Mouse (Mus musculus) CH12.LX (cell line): Measurements from ENCODE around the gene Pak3. TPM values are rescaled to one million over a fixed set of nuclear protein-coding genes. Genes with fewer than 3 reads are reported as not detected.

Experiments
- DNase-seq: peaks from one replicate; pipeline ENCODE4 v3.0.0-alpha.2; 2013; ENCODE audit errors: extremely low read depth
- H3K27ac ChIP-seq: 2 replicates; pipeline ENCODE4 v1.5.1; 2012; ENCODE audit warnings: low read depth, mild to moderate bottlenecking, control low read depth, moderate library complexity; ENCODE audit not compliant: insufficient read depth
- H3K27me3 ChIP-seq: replicated peaks from 2 replicates; pipeline ENCODE3; 2012; ENCODE audit warnings: inconsistent platforms
- H3K36me3 ChIP-seq, 2 experiments: replicated peaks in 1 of 2; 2 replicates each; pipeline versions ENCODE3 to v1.6.1; 2012; ENCODE audit warnings: inconsistent platforms in 1 of 2, low read length in 1 of 2, mild to moderate bottlenecking in 1 of 2, mixed read lengths in 1 of 2, moderate library complexity in 1 of 2; ENCODE audit not compliant: control insufficient read depth in 1 of 2, insufficient read depth in 1 of 2
- H3K4me1 ChIP-seq, 2 experiments: 2 replicates each; pipeline ENCODE4 v1.6.1; 2012; ENCODE audit warnings: inconsistent platforms in 1 of 2, moderate library complexity in 1 of 2; ENCODE audit not compliant: insufficient read depth in 2 of 2, control insufficient read depth in 1 of 2
- H3K4me2 ChIP-seq: 2 replicates; pipeline ENCODE4 v1.6.1; 2012; ENCODE audit warnings: low read depth, mild to moderate bottlenecking, control low read depth; ENCODE audit not compliant: poor library complexity, insufficient read depth, severe bottlenecking
- H3K4me3 ChIP-seq, 3 experiments: fragments of 150-350 bp in 1 of 3; sonication (generic) in 1 of 3; replicated peaks in 1 of 3; 2 replicates each; pipeline versions ENCODE3 to v1.5.1; 2011 to 2012; ENCODE audit warnings: low read depth in 2 of 3, low read length in 2 of 3, mild to moderate bottlenecking in 2 of 3, moderate library complexity in 2 of 3, control low read depth in 1 of 3, improper control_type of control experiment in 1 of 3, inconsistent platforms in 1 of 3, mixed read lengths in 1 of 3; ENCODE audit not compliant: poor library complexity in 1 of 3
- H3K79me2 ChIP-seq: replicated peaks from 2 replicates; pipeline ENCODE4 v1.6.1; 2012; ENCODE audit warnings: mild to moderate bottlenecking, moderate library complexity; ENCODE audit not compliant: control insufficient read depth, poor library complexity, insufficient read depth, severe bottlenecking; ENCODE audit errors: extremely low read depth
- H3K9ac ChIP-seq: 2 replicates; pipeline ENCODE4 v1.6.1; 2012; ENCODE audit warnings: low read depth, mild to moderate bottlenecking, control low read depth, moderate library complexity; ENCODE audit not compliant: insufficient read depth
- H3K9me3 ChIP-seq: replicated peaks from 2 replicates; pipeline ENCODE3; 2012; ENCODE audit warnings: low read length, inconsistent platforms, mixed read lengths
- CHD1 ChIP-seq: IDR thresholded peaks from 2 replicates; pipeline ENCODE4 v1.6.1; 2012; ENCODE audit warnings: low read depth, low read length, improper control_type of control experiment, inconsistent platforms
- CHD2 ChIP-seq: IDR thresholded peaks from 2 replicates; pipeline ENCODE4 v1.6.1; 2011; ENCODE audit warnings: low read length, improper control_type of control experiment
- CTCF ChIP-seq, 2 experiments: IDR thresholded peaks in 1 of 2; conservative IDR thresholded peaks in 1 of 2; 2 replicates each; pipeline ENCODE4 v1.5.1; 2011 to 2012; ENCODE audit warnings: low read depth in 2 of 2, low read length in 2 of 2, improper control_type of control experiment in 1 of 2, inconsistent platforms in 1 of 2, mild to moderate bottlenecking in 1 of 2, moderate library complexity in 1 of 2
- E2F4 ChIP-seq: IDR thresholded peaks from 2 replicates; pipeline ENCODE4 v1.6.1; 2011; ENCODE audit warnings: low read depth, low read length, improper control_type of control experiment; ENCODE audit not compliant: insufficient replicate concordance
- ELF1 ChIP-seq: IDR thresholded peaks from 2 replicates; pipeline ENCODE4 v1.6.1; 2014; ENCODE audit warnings: low read depth, mild to moderate bottlenecking, inconsistent platforms, low read length, improper control_type of control experiment
- GABPA ChIP-seq: IDR thresholded peaks from 2 replicates; pipeline ENCODE4 v1.6.1; 2012; ENCODE audit warnings: low read depth, low read length, improper control_type of control experiment, inconsistent platforms; ENCODE audit not compliant: insufficient replicate concordance
- HCFC1 ChIP-seq: IDR thresholded peaks from 2 replicates; pipeline ENCODE4 v1.6.1; 2012; ENCODE audit warnings: low read depth, mild to moderate bottlenecking, inconsistent platforms, low read length, improper control_type of control experiment
- JUN ChIP-seq: IDR thresholded peaks from 2 replicates; pipeline ENCODE4 v1.6.1; 2011; ENCODE audit warnings: low read depth, mild to moderate bottlenecking, low read length, improper control_type of control experiment, moderate library complexity; ENCODE audit not compliant: insufficient read depth
- KAT2A ChIP-seq: IDR thresholded peaks from 2 replicates; pipeline ENCODE4 v1.6.1; 2012; ENCODE audit warnings: low read length, improper control_type of control experiment, inconsistent platforms; ENCODE audit not compliant: insufficient replicate concordance
- MAFK ChIP-seq: IDR thresholded peaks from 2 replicates; pipeline ENCODE4 v1.6.1; 2011; ENCODE audit warnings: low read length, improper control_type of control experiment; ENCODE audit not compliant: insufficient replicate concordance
- MAX ChIP-seq: IDR thresholded peaks from 2 replicates; pipeline ENCODE4 v1.6.1; 2011; ENCODE audit warnings: low read length, improper control_type of control experiment
- MAZ ChIP-seq: IDR thresholded peaks from 2 replicates; pipeline ENCODE4 v1.6.1; 2012; ENCODE audit warnings: low read depth, mild to moderate bottlenecking, inconsistent platforms, low read length, improper control_type of control experiment, moderate library complexity
- MXI1 ChIP-seq: IDR thresholded peaks from 2 replicates; pipeline ENCODE4 v1.6.1; 2011; ENCODE audit warnings: mild to moderate bottlenecking, low read depth, low read length, improper control_type of control experiment
- MYC ChIP-seq: IDR thresholded peaks from 2 replicates; pipeline ENCODE4 v1.6.1; 2011; ENCODE audit warnings: low read depth, mild to moderate bottlenecking, improper control_type of control experiment, low read length
- NELFE ChIP-seq: IDR thresholded peaks from 2 replicates; pipeline ENCODE4 v1.6.1; 2011; ENCODE audit warnings: low read depth, low read length, improper control_type of control experiment
- NRF1 ChIP-seq: IDR thresholded peaks from 2 replicates; pipeline ENCODE4 v1.6.1; 2014; ENCODE audit warnings: low read depth, mild to moderate bottlenecking, inconsistent platforms, low read length, improper control_type of control experiment, moderate library complexity
- PAX5 ChIP-seq: IDR thresholded peaks from 2 replicates; pipeline ENCODE4 v1.6.1; 2012; ENCODE audit warnings: low read length, inconsistent platforms, mixed read lengths
- POLR2A ChIP-seq: IDR thresholded peaks from 2 replicates; pipeline ENCODE4 v1.6.1; 2011; ENCODE audit warnings: low read depth, mild to moderate bottlenecking, improper control_type of control experiment, low read length
- POLR2AphosphoS2 ChIP-seq: IDR thresholded peaks from 2 replicates; pipeline ENCODE4 v1.6.1; 2011; ENCODE audit warnings: low read depth, low read length, improper control_type of control experiment
- RAD21 ChIP-seq: IDR thresholded peaks from 2 replicates; pipeline ENCODE4 v1.6.1; 2011; ENCODE audit warnings: low read depth, mild to moderate bottlenecking, low read length, improper control_type of control experiment, moderate library complexity
- SIN3A ChIP-seq: IDR thresholded peaks from 2 replicates; pipeline ENCODE4 v1.6.1; 2012; ENCODE audit warnings: low read length, improper control_type of control experiment, inconsistent platforms
- SMC3 ChIP-seq: IDR thresholded peaks from 2 replicates; pipeline ENCODE4 v1.6.1; 2011; ENCODE audit warnings: low read depth, low read length, improper control_type of control experiment
- TCF12 ChIP-seq: IDR thresholded peaks from 2 replicates; pipeline ENCODE4 v1.6.1; 2014; ENCODE audit warnings: low read depth, mild to moderate bottlenecking, inconsistent platforms, low read length, improper control_type of control experiment
- ZC3H11A ChIP-seq: IDR thresholded peaks from 2 replicates; pipeline ENCODE4 v1.6.1; 2012; ENCODE audit warnings: low read depth, mild to moderate bottlenecking, inconsistent platforms, low read length, improper control_type of control experiment
- ZKSCAN1 ChIP-seq: IDR thresholded peaks from 2 replicates; pipeline ENCODE4 v1.6.1; 2012; ENCODE audit warnings: low read depth, inconsistent platforms, low read length, improper control_type of control experiment, borderline replicate concordance
- ZNF384 ChIP-seq: IDR thresholded peaks from 2 replicates; pipeline ENCODE4 v1.6.1; 2012; ENCODE audit warnings: low read depth, low read length, improper control_type of control experiment, inconsistent platforms
- dilution Hi-C: fragments of 300-500 bp; cut with MboI; formaldehyde crosslinking; loops from 2 replicates; pipeline ENCODE4 v1.14.3; 2020; ENCODE audit warnings: low sequenced_read_pairs; ENCODE audit not compliant: extremely low pct_unique_long_range_greater_than_20kb, extremely low pct_ligation_motif_present
- in situ Hi-C: fragments of 300-500 bp; cut with MboI; formaldehyde crosslinking; loops from 3 replicates; pipeline ENCODE4 v1.14.3; 2019; ENCODE audit warnings: low sequenced_read_pairs, low pct_ligation_motif_present, low pct_unique_long_range_greater_than_20kb, mixed read lengths
- polyA plus RNA-seq: library from polyadenylated mRNA; unstranded; fragments of >175 nt; gene quantifications from 2 replicates; pipeline ENCODE4 v1.2.1, GENCODE M21; 2012; ENCODE audit warnings: low read depth; ENCODE audit not compliant: insufficient read length
- total RNA-seq, 2 experiments: library from RNA; depleted of rRNA; stranded (reverse); fragments of 300-350 nt in 1 of 2; fragments of >200 nt in 1 of 2; gene quantifications; 2 replicates each; pipeline ENCODE4 v1.2.3; 2012 to 2014

The Pak3 gene
- total and polyA plus RNA-seq, 3 experiments, result under 0.01 TPM; not detected in 2

DNA sequence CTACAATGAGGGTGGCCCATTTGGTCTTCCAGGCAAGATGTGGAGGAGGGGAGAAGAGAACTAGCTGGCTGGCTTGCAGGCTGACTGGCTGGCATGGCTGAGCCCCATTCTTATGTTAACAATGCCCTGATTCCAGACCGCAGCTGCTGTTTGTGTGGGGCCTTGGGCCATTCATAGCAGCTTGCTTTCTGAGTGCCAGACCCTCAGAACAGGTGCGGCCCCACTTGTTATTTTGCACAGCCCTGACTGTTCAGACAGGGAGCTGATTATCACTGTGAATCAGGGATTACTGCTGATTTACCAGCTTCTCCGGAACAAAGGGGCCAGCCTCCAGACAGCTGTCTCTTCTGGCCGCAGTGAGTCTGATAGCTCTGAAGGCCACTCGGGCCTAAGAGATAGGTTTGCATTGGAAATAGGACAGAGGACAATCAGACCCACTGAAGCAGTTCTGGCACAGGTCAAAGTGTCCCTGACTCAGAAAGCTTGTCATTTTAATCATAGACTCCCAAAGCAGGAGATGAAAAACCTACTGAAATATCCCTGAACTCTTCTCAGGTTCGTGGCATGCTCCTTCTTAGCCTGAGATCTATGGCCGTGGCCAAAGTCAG lies 24.9 kb downstream of the Pak3 start:
- no peaks in the 10 kb centered on the region for H3K27me3 ChIP-seq
- H3K27ac ChIP-seq, result no peak overlapping the region
- no peak overlapping the region for H3K4me3 ChIP-seq
- no peaks in the 10 kb centered on the region for H3K4me1 ChIP-seq
- TF ChIP-seq ELF1, result no peak
- TF ChIP-seq ZKSCAN1, result no peak
- TF ChIP-seq GABPA, result no peak
- TF ChIP-seq TCF12, result no peak
- no peak for TF ChIP-seq KAT2A
- no peak for TF ChIP-seq SIN3A
- TF ChIP-seq MYC, result no peak
- no peak for TF ChIP-seq NRF1
- TF ChIP-seq MAZ, result no peak
- TF ChIP-seq MXI1, result no peak
- no peak for TF ChIP-seq MAFK
- no peaks in the 10 kb centered on the region for H3K9me3 ChIP-seq
- H3K79me2 ChIP-seq, result no peaks in the 10 kb centered on the region
- no peaks in the 10 kb centered on the region for H3K36me3 ChIP-seq
- H3K9ac ChIP-seq, result no peak overlapping the region
- no peak for DNase-seq
- dilution Hi-C loops, result no loop called here
- in situ Hi-C loops, result no loop called here
- no peak overlapping the region for H3K4me2 ChIP-seq

GRCm38 (mm10) chrX:143573691-143574090 lies 55.3 kb downstream of the Pak3 start:
- H3K4me2 ChIP-seq, result no peak overlapping the region
- dilution Hi-C loops (no loop called here), in situ Hi-C loops (no loop called here)
- no peaks in the 10 kb centered on the region for H3K9me3 ChIP-seq
- TF ChIP-seq KAT2A (no peak), NELFE (no peak)
- peaks cover 0 to 7% of the 10 kb centered on the region in 2 experiments; a peak in 1 of 4 replicates for H3K4me1 ChIP-seq
- no peaks in the 10 kb centered on the region for H3K79me2 ChIP-seq
- H3K4me3 ChIP-seq, result no peak overlapping the region
- DNase-seq, result no peak
- no peaks in the 10 kb centered on the region for H3K36me3 ChIP-seq
- H3K27ac ChIP-seq, result no peak overlapping the region
- H3K27me3 ChIP-seq, result no peaks in the 10 kb centered on the region
- H3K9ac ChIP-seq, result no peak overlapping the region

GRCm38 (mm10) chrX:143579925-143580324 lies 61.5 kb downstream of the Pak3 start:
- Histone ChIP-seq H3K36me3 (no peaks in the 10 kb centered on the region), H3K4me2 (no peak overlapping the region), H3K27ac (no peak overlapping the region), H3K9me3 (no peaks in the 10 kb centered on the region), H3K9ac (no peak overlapping the region), H3K79me2 (no peaks in the 10 kb centered on the region), H3K4me1 (peaks cover 0 to 11% of the 10 kb centered on the region in 2 experiments; a peak in 1 of 4 replicates), H3K27me3 (no peaks in the 10 kb centered on the region), H3K4me3 (no peak overlapping the region)
- in situ Hi-C loops (no loop called here), dilution Hi-C loops (no loop called here)
- DNase-seq, result no peak
- TF ChIP-seq CTCF (conservative IDR thresholded peaks at IDR 0.05 in 1 of 2, IDR thresholded peaks at IDR 0.05 in 1 of 2; ENCODE audit: low read depth in 2 of 2, low read length in 2 of 2) (no peak), NRF1 (no peak), CHD2 (no peak), POLR2A (no peak), ZC3H11A (no peak), MAZ (no peak), TCF12 (no peak), MAX (no peak), JUN (no peak), CHD1 (no peak), RAD21 (no peak), E2F4 (no peak), POLR2AphosphoS2 (no peak), PAX5 (no peak), SMC3 (no peak), MYC (no peak), MXI1 (no peak), ZNF384 (no peak), HCFC1 (no peak)
